Mouse (Mus musculus) ES-Bruce4 (cell line): ENCODE data around the gene Tubd1. TPM values are rescaled to one million over a fixed set of nuclear protein-coding genes. Genes with fewer than 3 reads are reported as not detected.

ENCODE experiments used
- H3K27ac ChIP-seq: 2 replicates; pipeline ENCODE4 v1.5.1; 2012; ENCODE audit warnings: low read length, inconsistent platforms; ENCODE audit not compliant: insufficient read depth
- H3K27me3 ChIP-seq: 2 replicates; pipeline ENCODE4 v1.6.1; 2012; ENCODE audit warnings: mild to moderate bottlenecking, low read length, inconsistent platforms; ENCODE audit not compliant: control insufficient read depth, poor library complexity, insufficient read depth, severe bottlenecking
- H3K36me3 ChIP-seq: 2 replicates; pipeline ENCODE4 v1.6.1; 2012; ENCODE audit warnings: inconsistent platforms, mild to moderate bottlenecking, low read length, moderate library complexity; ENCODE audit not compliant: control insufficient read depth, poor library complexity, insufficient read depth, severe bottlenecking
- H3K4me1 ChIP-seq: one replicate; pipeline ENCODE4 v1.8.1; 2011; ENCODE audit warnings: low read length; ENCODE audit not compliant: control insufficient read depth, insufficient read depth
- H3K4me3 ChIP-seq: 2 replicates; pipeline ENCODE4 v1.5.1; 2011; ENCODE audit warnings: low read depth, mild to moderate bottlenecking, low read length
- H3K9ac ChIP-seq: 2 replicates; pipeline ENCODE4 v1.6.1; 2012; ENCODE audit warnings: low read depth, mild to moderate bottlenecking, inconsistent platforms; ENCODE audit not compliant: poor library complexity, severe bottlenecking
- H3K9me3 ChIP-seq: replicated peaks from 2 replicates; pipeline ENCODE4 v1.6.1; 2012; ENCODE audit warnings: mild to moderate bottlenecking, low read length, inconsistent platforms; ENCODE audit not compliant: control insufficient read depth, poor library complexity, insufficient read depth, severe bottlenecking
- CTCF ChIP-seq: IDR thresholded peaks from one replicate; pipeline ENCODE4 v1.8.1; 2011; ENCODE audit warnings: low read depth, low read length
- EP300 ChIP-seq: IDR thresholded peaks from 2 replicates; pipeline ENCODE4 v1.6.1; 2011; ENCODE audit warnings: low read depth, low read length; ENCODE audit not compliant: insufficient read depth
- POLR2A ChIP-seq: IDR thresholded peaks from one replicate; pipeline ENCODE4 v1.8.1; 2011; ENCODE audit warnings: low read length; ENCODE audit not compliant: insufficient read depth
- polyA plus RNA-seq: library from polyadenylated mRNA; stranded (reverse); fragments of >200 nt; gene quantifications from 2 replicates; pipeline ENCODE4 v1.2.4, GENCODE M21; 2011; ENCODE audit warnings: low read depth; ENCODE audit not compliant: missing spikeins, insufficient read depth, insufficient read length

Gene Tubd1
- polyA plus RNA-seq, 1 experiment: 9.7 TPM

- H3K36me3 ChIP-seq: peaks cover 24% of the 10 kb centered on the region
- no peaks in the 10 kb centered on the region for H3K9me3 ChIP-seq
- H3K27me3 ChIP-seq: no peaks in the 10 kb centered on the region
- H3K9ac ChIP-seq: no peak overlapping the region
- H3K27ac ChIP-seq: no peak overlapping the region
- no peak overlapping the region for H3K4me3 ChIP-seq
- no peaks in the 10 kb centered on the region for H3K4me1 ChIP-seq
- TF ChIP-seq EP300 (no peak), POLR2A (no peak), CTCF (no peak)
These were observed 10.4 kb upstream of the Tubd1 start for GRCm38 (mm10) chr11:86534201-86534910.

GRCm38 (mm10) chr11:86538786-86539185 lies 6.0 kb upstream of the Tubd1 start:
- Histone ChIP-seq H3K27me3 (no peaks in the 10 kb centered on the region), H3K4me3 (no peak overlapping the region), H3K27ac (no peak overlapping the region), H3K9ac (no peak overlapping the region), H3K36me3 (peaks cover 9% of the 10 kb centered on the region; the same call in 1 of the 2 replicates), H3K4me1 (no peaks in the 10 kb centered on the region), H3K9me3 (no peaks in the 10 kb centered on the region)
- TF ChIP-seq EP300: no peak

- H3K36me3 ChIP-seq: 0 out of 2 replicates have a peak, but pooled peaks cover 2% of the 10 kb centered on the region
- H3K9me3 ChIP-seq: no peaks in the 10 kb centered on the region
- H3K27me3 ChIP-seq: no peaks in the 10 kb centered on the region
- H3K4me3 ChIP-seq: no peak overlapping the region
- H3K9ac ChIP-seq: no peak overlapping the region
- no peak overlapping the region for H3K27ac ChIP-seq
- H3K4me1 ChIP-seq: no peaks in the 10 kb centered on the region
- TF ChIP-seq CTCF (no peak), EP300 (no peak), POLR2A (no peak)
These were observed 4.9 kb upstream of the Tubd1 start for GRCm38 (mm10) chr11:86539716-86540475.

GRCm38 (mm10) chr11:86540476-86540845 lies 4.3 kb upstream of the Tubd1 start:
- Histone ChIP-seq H3K4me1 (no peaks in the 10 kb centered on the region), H3K9me3 (no peaks in the 10 kb centered on the region), H3K36me3 (0 out of 2 replicates have a peak, but pooled peaks cover 2% of the 10 kb centered on the region), H3K27me3 (no peaks in the 10 kb centered on the region), H3K27ac (no peak overlapping the region), H3K9ac (no peak overlapping the region), H3K4me3 (no peak overlapping the region)
- TF ChIP-seq POLR2A: no peak
- no peak for TF ChIP-seq CTCF
- TF ChIP-seq EP300: no peak

GRCm38 (mm10) chr11:86542851-86543250 lies 1.9 kb upstream of the Tubd1 start:
- Histone ChIP-seq H3K27me3 (no peaks in the 10 kb centered on the region), H3K4me1 (no peaks in the 10 kb centered on the region), H3K27ac (no peak overlapping the region), H3K9me3 (no peaks in the 10 kb centered on the region), H3K4me3 (no peak overlapping the region), H3K9ac (no peak overlapping the region), H3K36me3 (0 out of 2 replicates have a peak, but pooled peaks cover 2% of the 10 kb centered on the region)
- TF ChIP-seq EP300: no peak
- TF ChIP-seq POLR2A: no peak
- no peak for TF ChIP-seq CTCF

- Histone ChIP-seq H3K4me3 (peak overlapping the region; percentile 92), H3K27me3 (no peaks in the 10 kb centered on the region), H3K9me3 (no peaks in the 10 kb centered on the region), H3K4me1 (no peaks in the 10 kb centered on the region), H3K27ac (no peak overlapping the region), H3K9ac (peak overlapping the region; percentile 92), H3K36me3 (0 out of 2 replicates have a peak, but pooled peaks cover 2% of the 10 kb centered on the region)
- TF ChIP-seq EP300 (no peak), CTCF (no peak), POLR2A (no peak)
These were observed 692 bp upstream of the Tubd1 start for GRCm38 (mm10) chr11:86543960-86544638.
